Mouse (Mus musculus): ENCODE measurements around the gene 0610010K14Rik. TPM values are rescaled to one million over a fixed set of nuclear protein-coding genes. Genes with fewer than 3 reads are reported as not detected.

Gene 0610010K14Rik
- polyA plus RNA-seq, 1 experiment from 2014 or later: 210 TPM

DNA sequence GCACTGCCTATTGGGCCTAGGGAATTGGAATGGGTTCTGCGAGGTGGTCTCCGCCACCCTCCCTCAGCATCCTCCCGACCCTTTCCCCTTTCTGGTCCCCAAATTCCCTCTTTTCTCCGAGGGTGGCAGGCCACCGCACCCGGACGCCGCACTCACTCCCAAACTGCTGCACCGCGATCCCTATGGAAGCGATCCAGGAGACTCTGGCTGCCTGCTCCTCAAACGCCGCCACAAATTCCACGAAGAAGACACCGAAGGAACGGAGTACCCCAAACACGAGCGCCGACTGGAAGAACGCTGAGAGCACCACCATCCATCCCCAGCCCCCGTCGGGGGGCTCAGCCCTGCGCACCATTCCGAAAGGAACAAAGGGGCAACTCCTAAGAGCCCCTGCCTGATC lies 17.4 kb downstream of the 0610010K14Rik start:
- Histone ChIP-seq H3K4me1 (peaks cover 44% of the 10 kb centered on the region), H3K36me3 (replicated peaks) (peaks cover 13% of the 10 kb centered on the region), H3K9me3 (no peaks in the 10 kb centered on the region), H3K27me3 (replicated peaks; ENCODE audit: low read depth, poor library complexity, severe bottlenecking) (peaks cover 87% of the 10 kb centered on the region), H3K27ac (replicated peaks) (peak overlapping the region; percentile 88), H3K4me3 (peak overlapping the region; percentile 68)
- 2% methylated on average over 24 of the region's 24 CpGs for WGBS
- no peak for DNase-seq (ENCODE audit: low spot score)

DNA sequence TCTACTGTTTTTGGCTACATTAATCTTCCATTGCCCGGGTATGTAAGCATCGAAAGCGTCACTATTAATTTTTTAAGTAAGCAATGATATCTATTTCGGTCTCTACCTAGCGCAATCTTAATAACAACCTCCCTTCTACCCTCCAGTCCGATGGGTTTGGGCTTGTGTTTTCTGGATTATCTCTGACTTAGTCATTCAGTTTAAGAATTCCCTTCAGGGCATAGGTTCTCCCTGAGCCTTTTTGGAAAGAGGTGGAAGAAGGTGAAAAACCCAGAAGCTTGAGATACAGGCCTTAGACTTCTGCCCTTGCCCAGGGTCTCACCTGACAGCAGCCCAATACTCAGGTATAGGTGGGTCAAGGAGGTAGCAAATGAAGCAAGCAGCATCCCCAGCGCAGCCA lies 17.8 kb downstream of the 0610010K14Rik start:
- Histone ChIP-seq H3K9me3 (no peaks in the 10 kb centered on the region), H3K27me3 (replicated peaks; ENCODE audit: low read depth, poor library complexity, severe bottlenecking) (peaks cover 87% of the 10 kb centered on the region), H3K27ac (replicated peaks) (peak overlapping the region; percentile 88), H3K4me1 (peaks cover 48% of the 10 kb centered on the region), H3K4me3 (peak overlapping the region; percentile 68), H3K36me3 (replicated peaks) (peaks cover 13% of the 10 kb centered on the region)
- DNase-seq (ENCODE audit: low spot score): no peak
- 57% methylated on average over 7 of the region's 7 CpGs for WGBS

DNA sequence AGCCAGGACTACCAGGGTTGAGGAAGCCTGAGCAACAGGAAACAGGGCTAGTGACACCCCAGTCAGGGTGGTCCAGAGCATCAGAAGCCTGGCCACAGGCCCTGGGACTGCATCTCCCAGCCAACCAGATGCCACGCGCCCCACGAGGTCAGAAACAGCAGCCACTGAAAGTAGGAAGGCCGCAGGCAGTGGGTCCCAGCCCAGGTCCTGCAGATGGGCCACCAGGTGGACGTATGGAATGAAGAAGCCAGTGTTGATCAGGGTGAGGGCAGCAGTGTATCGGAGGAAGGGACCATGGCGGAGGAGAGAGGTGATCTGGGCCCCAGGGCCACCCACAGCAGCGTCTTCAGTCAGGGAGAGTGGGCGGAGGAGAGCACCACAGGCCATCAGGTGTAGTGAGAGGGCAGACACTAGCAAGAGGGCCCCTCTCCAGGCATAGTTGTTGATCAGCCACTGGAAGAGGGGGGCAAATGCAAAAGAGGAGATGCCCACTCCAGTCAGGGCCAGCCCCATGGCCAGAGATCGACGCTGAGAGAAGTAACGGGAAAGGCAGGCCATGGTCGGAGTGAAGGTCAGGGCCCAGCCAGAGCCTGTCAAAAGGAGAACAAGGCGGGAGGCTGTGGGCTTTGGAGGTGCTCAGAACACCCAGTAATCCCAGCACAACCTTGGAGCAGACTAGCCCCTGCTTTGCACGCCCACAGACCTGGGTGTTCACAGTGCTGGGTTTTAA lies 18.8 kb downstream of the 0610010K14Rik start:
- H3K9me3 ChIP-seq: no peaks in the 10 kb centered on the region
- H3K27me3 ChIP-seq (replicated peaks; ENCODE audit: low read depth, poor library complexity, severe bottlenecking): peaks cover 87% of the 10 kb centered on the region
- H3K36me3 ChIP-seq (replicated peaks): peaks cover 13% of the 10 kb centered on the region
- H3K4me3 ChIP-seq: peak overlapping the region; percentile 16; the same call in 1 of the 2 replicates
- no peak for DNase-seq (ENCODE audit: low spot score)
- WGBS: 92% methylated on average over 15 of the region's 15 CpGs
- no peak overlapping the region for H3K27ac ChIP-seq (replicated peaks)
- peaks cover 58% of the 10 kb centered on the region for H3K4me1 ChIP-seq

- Histone ChIP-seq H3K36me3 (replicated peaks) (peaks cover 13% of the 10 kb centered on the region), H3K27me3 (replicated peaks; ENCODE audit: low read depth, poor library complexity, severe bottlenecking) (peaks cover 89% of the 10 kb centered on the region), H3K9me3 (no peaks in the 10 kb centered on the region), H3K27ac (replicated peaks) (no peak overlapping the region), H3K4me3 (no peak overlapping the region), H3K4me1 (peaks cover 61% of the 10 kb centered on the region)
- DNase-seq (ENCODE audit: low spot score): no peak
- WGBS: 89% methylated on average over 4 of the region's 4 CpGs
These were observed 19.7 kb downstream of the 0610010K14Rik start for GRCm38 (mm10) chr11:70218039-70218438.

GRCm38 (mm10) chr11:70216103-70216502 lies 21.6 kb downstream of the 0610010K14Rik start:
- Histone ChIP-seq H3K27ac (replicated peaks) (no peak overlapping the region), H3K4me1 (peaks cover 47% of the 10 kb centered on the region), H3K36me3 (replicated peaks) (peaks cover 13% of the 10 kb centered on the region), H3K27me3 (replicated peaks; ENCODE audit: low read depth, poor library complexity, severe bottlenecking) (peaks cover 87% of the 10 kb centered on the region), H3K4me3 (no peak overlapping the region; the same call in 1 of the 2 replicates), H3K9me3 (no peaks in the 10 kb centered on the region)
- no peak for DNase-seq (ENCODE audit: low spot score)
- WGBS: 54% methylated on average over 3 of the region's 3 CpGs

GRCm38 (mm10) chr11:70215301-70215700 lies 22.4 kb downstream of the 0610010K14Rik start:
- peaks cover 86% of the 10 kb centered on the region for H3K27me3 ChIP-seq (replicated peaks; ENCODE audit: low read depth, poor library complexity, severe bottlenecking)
- H3K4me1 ChIP-seq: peaks cover 40% of the 10 kb centered on the region
- peaks cover 13% of the 10 kb centered on the region for H3K36me3 ChIP-seq (replicated peaks)
- H3K9me3 ChIP-seq: no peaks in the 10 kb centered on the region
- no peak overlapping the region; the same call in 1 of the 2 replicates for H3K27ac ChIP-seq (replicated peaks)
- peak overlapping the region; percentile 54 for H3K4me3 ChIP-seq
- 12% methylated on average over 22 of the region's 22 CpGs for WGBS
- DNase-seq (ENCODE audit: low spot score): no peak

- Histone ChIP-seq H3K4me1 (peaks cover 35% of the 10 kb centered on the region), H3K9me3 (no peaks in the 10 kb centered on the region), H3K27me3 (replicated peaks; ENCODE audit: low read depth, poor library complexity, severe bottlenecking) (peaks cover 82% of the 10 kb centered on the region), H3K36me3 (replicated peaks) (peaks cover 13% of the 10 kb centered on the region), H3K4me3 (peak overlapping the region; percentile 54), H3K27ac (replicated peaks) (no peak overlapping the region)
- 7% methylated on average over 18 of the region's 18 CpGs for WGBS
- DNase-seq (ENCODE audit: low spot score): no peak
These were observed 22.9 kb downstream of the 0610010K14Rik start for GRCm38 (mm10) chr11:70214856-70215209.

- peaks cover 13% of the 10 kb centered on the region for H3K36me3 ChIP-seq (replicated peaks)
- peak; percentile 52 for DNase-seq (ENCODE audit: low spot score)
- H3K27ac ChIP-seq (replicated peaks): 0 out of 2 replicates have a peak overlapping the region, but pooled peaks have one; percentile 26
- peaks cover 76% of the 10 kb centered on the region for H3K27me3 ChIP-seq (replicated peaks; ENCODE audit: low read depth, poor library complexity, severe bottlenecking)
- H3K4me1 ChIP-seq: peaks cover 31% of the 10 kb centered on the region
- no peaks in the 10 kb centered on the region for H3K9me3 ChIP-seq
- H3K4me3 ChIP-seq: peak overlapping the region; percentile 54
- WGBS: under 1% methylated on average over 46 of the region's 46 CpGs
These were observed 23.4 kb downstream of the 0610010K14Rik start for GRCm38 (mm10) chr11:70214191-70214855.

DNA sequence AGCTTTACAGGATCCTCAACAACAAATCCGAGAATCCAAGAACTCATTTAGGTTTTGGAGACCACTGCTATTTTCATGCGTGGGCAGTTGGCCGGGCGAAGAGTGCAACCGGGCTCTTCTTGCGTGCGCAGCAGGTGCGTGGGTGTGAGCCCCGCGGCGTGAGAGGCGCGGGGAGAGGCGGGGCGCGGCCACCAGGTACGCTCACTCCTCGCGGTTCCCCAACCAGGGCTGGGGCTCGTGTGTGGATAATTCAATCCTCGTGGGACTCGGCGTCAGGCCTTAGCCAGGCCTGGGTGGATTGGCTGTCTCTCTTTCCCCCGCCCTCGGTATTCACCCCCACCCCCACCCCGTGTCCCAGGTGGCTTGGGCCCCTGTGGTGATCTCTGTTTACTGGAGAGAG lies 24.0 kb downstream of the 0610010K14Rik start:
- DNase-seq (ENCODE audit: low spot score): no peak
- no peaks in the 10 kb centered on the region for H3K9me3 ChIP-seq
- no peak overlapping the region for H3K27ac ChIP-seq (replicated peaks)
- H3K4me1 ChIP-seq: peaks cover 25% of the 10 kb centered on the region
- H3K36me3 ChIP-seq (replicated peaks): peaks cover 13% of the 10 kb centered on the region
- peaks cover 71% of the 10 kb centered on the region for H3K27me3 ChIP-seq (replicated peaks; ENCODE audit: low read depth, poor library complexity, severe bottlenecking)
- H3K4me3 ChIP-seq: peak overlapping the region; percentile 54
- WGBS: 6% methylated on average over 26 of the region's 26 CpGs

- Histone ChIP-seq H3K4me3 (no peak overlapping the region), H3K4me1 (peaks cover 22% of the 10 kb centered on the region), H3K27me3 (replicated peaks; ENCODE audit: low read depth, poor library complexity, severe bottlenecking) (peaks cover 63% of the 10 kb centered on the region), H3K9me3 (no peaks in the 10 kb centered on the region), H3K36me3 (replicated peaks) (peaks cover 11% of the 10 kb centered on the region), H3K27ac (replicated peaks) (no peak overlapping the region)
- peak; percentile 59 for DNase-seq (ENCODE audit: low spot score)
- 16% methylated on average over 9 of the region's 9 CpGs for WGBS
These were observed 24.8 kb downstream of the 0610010K14Rik start for GRCm38 (mm10) chr11:70212896-70213295.

DNA sequence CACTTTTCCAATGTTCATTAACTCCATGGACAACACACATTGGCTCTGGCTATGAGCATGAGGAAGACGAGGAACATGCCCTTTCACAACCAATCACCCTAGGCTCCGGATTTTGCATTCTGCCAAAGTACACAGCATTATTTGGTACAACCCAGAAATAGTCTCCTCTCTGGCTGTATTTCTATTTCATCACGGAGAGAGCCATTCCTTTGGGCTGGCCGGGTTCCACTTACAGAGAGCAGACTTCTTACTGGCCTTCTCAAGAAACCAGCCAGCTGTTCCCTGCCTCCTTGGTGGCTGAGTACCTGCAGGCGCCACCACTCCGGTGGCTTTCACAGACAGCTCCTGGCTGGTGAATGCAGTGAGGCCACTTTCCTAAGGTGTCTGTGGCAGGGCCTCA lies 25.3 kb downstream of the 0610010K14Rik start, which contains the start of gene Slc16a11:
Gene Slc16a11 (plus strand): TSS at position 330 of the 400 bp plus-strand sequence.
- no peak within 1 kb of the TSS for H3K27ac ChIP-seq (replicated peaks)
- H3K36me3 ChIP-seq (replicated peaks): peaks cover 6% of the 10 kb centered on the region
- H3K4me1 ChIP-seq: peaks cover 22% of the 10 kb centered on the region
- WGBS: 64% methylated on average over 6 of the region's 6 CpGs
- DNase-seq (ENCODE audit: low spot score): no peak
- H3K4me3 ChIP-seq: peak within 1 kb of the TSS; percentile 54
- no peaks in the 10 kb centered on the region for H3K9me3 ChIP-seq
- H3K27me3 ChIP-seq (replicated peaks; ENCODE audit: low read depth, poor library complexity, severe bottlenecking): peaks cover 58% of the 10 kb centered on the region

GRCm38 (mm10) chr11:70211972-70212371 lies 25.7 kb downstream of the 0610010K14Rik start:
- Histone ChIP-seq H3K36me3 (replicated peaks) (0 out of 2 replicates have a peak, but pooled peaks cover 2% of the 10 kb centered on the region), H3K4me1 (peaks cover 22% of the 10 kb centered on the region), H3K27me3 (replicated peaks; ENCODE audit: low read depth, poor library complexity, severe bottlenecking) (peaks cover 54% of the 10 kb centered on the region), H3K9me3 (no peaks in the 10 kb centered on the region), H3K4me3 (no peak overlapping the region), H3K27ac (replicated peaks) (no peak overlapping the region)
- 81% methylated on average over 6 of the region's 6 CpGs for whole genome bisulfite sequencing
- no peak for DNase-seq (ENCODE audit: low spot score)

DNA sequence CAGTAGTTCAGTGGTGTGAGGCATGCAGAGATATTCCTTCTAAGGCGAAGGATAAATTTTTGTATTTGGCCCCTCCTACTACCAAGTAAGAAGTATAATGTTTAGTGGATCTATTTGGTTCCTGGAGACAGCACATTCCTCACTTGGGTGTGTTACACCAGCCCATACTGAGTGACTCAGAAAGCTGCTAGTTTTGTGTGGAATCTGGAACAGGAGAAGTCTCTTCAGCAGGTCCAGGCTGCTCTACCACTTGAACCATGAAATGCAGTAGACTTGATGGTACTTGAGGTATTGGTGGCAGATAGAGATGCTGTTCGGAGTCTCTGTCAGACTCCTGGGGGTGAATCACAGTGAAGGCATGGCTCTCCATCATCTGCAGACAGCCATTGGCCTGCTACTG lies 27.0 kb downstream of the 0610010K14Rik start:
- H3K4me1 ChIP-seq: peaks cover 22% of the 10 kb centered on the region
- peaks cover 50% of the 10 kb centered on the region for H3K27me3 ChIP-seq (replicated peaks; ENCODE audit: low read depth, poor library complexity, severe bottlenecking)
- no peaks in the 10 kb centered on the region for H3K36me3 ChIP-seq (replicated peaks)
- no peak overlapping the region for H3K27ac ChIP-seq (replicated peaks)
- DNase-seq (ENCODE audit: low spot score): no peak
- WGBS: 94% methylated on average over 2 of the region's 2 CpGs
- H3K4me3 ChIP-seq: no peak overlapping the region
- no peaks in the 10 kb centered on the region for H3K9me3 ChIP-seq
